Mouse (Mus musculus) thymus, postnatal 10 days (tissue): Measurements from ENCODE around the gene Tenm2.

ENCODE experiments used
- DNase-seq, 2 experiments: peaks; one replicate each; pipeline ENCODE4 v3.0.0; 2021; ENCODE audit warnings: low spot score in 2 of 2

The Tenm2 gene

DNA sequence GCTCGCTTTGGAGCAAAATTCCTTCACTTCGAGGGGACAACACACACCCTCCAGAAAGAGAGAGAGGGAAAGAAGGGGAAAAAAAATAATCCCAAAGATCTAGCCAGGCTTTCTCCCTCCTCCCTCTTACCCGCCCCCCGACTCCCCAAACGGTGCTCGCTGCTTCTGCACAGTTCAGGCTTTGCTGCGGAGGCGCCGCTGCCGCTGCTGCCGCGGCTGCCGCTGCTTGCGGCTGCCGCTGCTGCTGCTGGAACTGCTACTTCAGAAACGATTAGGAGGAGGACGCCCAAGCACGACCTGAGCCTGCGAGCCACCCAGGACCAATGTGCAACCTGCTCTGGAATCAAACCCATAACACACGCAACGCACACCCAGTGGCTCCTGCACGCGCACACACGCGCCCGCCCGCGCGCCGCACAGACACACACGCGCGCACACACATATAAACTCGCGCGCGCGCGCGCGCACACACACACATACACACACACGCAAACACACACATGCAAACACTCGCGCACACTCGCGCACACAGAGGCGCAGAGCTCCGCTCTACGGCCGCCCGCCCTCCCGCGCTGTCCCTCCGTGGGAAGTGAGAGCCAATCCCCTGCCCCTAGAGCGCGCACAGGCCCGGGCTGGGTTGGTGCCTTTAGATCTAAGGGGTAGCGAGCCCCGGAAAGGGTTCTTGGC, at the start of gene Tenm2:
Tenm2 (minus strand) TSS at position 51 of the 687 bp plus-strand sequence.
- DNase-seq, result no peak

- no peak for DNase-seq
Measured at GRCm38 (mm10) chr11:37285186-37285585, 49.4 kb upstream of the Tenm2 start.

GRCm38 (mm10) chr11:37248796-37249195, 13.0 kb upstream of the Tenm2 start:
- DNase-seq, result no peak

DNA sequence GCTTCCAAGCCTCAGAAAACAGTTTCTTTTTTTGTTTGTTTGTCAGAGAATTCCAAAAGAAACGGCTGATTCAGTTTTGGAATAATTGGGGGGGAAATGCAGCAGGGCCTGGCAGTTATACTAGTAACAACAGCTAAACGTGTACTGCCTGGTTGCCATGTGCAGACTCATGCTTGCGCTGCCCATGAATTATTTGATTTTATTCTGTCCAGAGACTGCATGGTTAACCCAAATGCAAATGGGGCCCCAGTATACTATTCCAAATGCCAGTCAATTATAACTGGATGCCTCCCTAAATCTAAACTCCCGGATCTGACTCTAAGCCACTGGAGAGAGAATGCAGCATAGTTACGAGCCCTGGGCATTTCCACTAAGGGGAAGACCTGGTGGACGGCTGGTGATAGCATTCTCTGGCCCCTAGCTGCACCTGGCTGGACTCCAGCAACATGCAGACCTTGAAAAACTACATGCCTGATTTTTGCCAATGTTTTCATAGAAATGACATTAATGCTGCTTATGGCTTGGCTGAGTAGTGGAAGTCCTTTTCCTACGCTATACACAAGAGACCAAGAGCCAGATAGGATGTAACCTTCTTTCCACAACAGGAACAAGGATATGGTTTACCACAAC, 1.4 kb upstream of the Tenm2 start:
- no peak for DNase-seq

GRCm38 (mm10) chr11:37236601-37237083, 878 bp upstream of the Tenm2 start:
- no peak for DNase-seq

DNA sequence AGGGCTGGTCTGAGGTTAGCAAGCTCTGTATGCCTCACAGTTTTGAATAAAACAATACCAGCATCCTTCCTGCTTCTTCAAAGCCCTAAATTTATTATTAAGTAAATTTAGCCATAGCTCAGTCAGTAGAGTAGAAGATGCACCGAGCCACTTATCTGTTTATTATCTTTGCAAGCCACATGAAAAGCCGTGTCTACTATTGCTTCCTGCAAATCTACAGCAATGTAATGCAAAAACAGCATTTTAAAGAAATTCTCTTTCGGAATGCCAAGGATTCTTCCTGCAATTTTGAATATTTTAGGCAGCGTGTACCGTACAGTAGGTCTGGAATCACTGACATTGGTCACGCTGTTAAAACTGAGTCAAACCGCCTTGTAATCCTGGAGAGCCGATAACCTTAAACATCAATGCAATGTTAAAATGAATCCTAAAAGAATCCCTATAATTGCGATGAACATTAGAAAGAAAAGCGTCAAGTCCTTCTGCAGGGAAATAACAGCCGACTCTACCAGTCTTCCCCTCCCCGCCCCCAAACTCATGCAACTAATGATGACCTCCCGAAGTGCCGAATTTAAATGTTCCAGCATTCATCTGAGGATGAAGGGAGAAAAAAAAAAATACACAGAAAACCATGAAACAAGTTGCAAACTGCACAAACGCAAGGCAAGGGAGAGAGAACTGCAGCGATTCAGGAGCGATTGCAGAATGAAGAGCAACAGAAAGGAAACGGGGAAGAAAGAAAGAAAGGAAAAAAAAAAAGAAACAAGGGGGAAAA, 556 bp downstream of the Tenm2 start:
- DNase-seq, result no peak

GRCm38 (mm10) chr11:37227404-37227803, 8.4 kb downstream of the Tenm2 start:
- DNase-seq, result no peak

GRCm38 (mm10) chr11:37226943-37227342, 8.8 kb downstream of the Tenm2 start:
- no peak for DNase-seq

- no peak for DNase-seq
Measured at GRCm38 (mm10) chr11:37222737-37223136, 13.0 kb downstream of the Tenm2 start.

- no peak for DNase-seq
Measured at GRCm38 (mm10) chr11:37222056-37222455, 13.7 kb downstream of the Tenm2 start.

- no peak for DNase-seq
Measured at GRCm38 (mm10) chr11:37220921-37221320, 14.8 kb downstream of the Tenm2 start.

DNA sequence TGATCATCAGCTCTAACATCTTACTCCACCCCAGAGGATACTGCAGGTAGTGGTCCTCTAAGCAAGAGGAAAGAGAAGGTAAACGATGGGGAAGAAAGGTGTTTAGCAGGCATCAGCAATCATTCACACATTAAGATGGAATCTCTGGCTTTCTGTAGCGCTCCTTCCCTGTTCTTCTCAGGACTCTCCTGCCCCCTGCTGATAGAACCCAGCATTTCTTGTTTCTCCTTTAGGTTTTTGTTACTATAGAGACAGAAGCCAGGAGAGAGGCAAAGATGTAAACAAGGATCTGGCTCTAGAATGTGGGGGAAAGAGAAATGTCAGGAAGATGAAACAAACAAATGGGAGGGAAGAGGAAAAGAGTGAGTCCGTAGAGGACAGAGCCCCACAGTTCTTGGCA, 49.6 kb downstream of the Tenm2 start:
- no peak for DNase-seq

- DNase-seq, result no peak
Measured at GRCm38 (mm10) chr11:37177426-37177825, 58.3 kb downstream of the Tenm2 start.

DNA sequence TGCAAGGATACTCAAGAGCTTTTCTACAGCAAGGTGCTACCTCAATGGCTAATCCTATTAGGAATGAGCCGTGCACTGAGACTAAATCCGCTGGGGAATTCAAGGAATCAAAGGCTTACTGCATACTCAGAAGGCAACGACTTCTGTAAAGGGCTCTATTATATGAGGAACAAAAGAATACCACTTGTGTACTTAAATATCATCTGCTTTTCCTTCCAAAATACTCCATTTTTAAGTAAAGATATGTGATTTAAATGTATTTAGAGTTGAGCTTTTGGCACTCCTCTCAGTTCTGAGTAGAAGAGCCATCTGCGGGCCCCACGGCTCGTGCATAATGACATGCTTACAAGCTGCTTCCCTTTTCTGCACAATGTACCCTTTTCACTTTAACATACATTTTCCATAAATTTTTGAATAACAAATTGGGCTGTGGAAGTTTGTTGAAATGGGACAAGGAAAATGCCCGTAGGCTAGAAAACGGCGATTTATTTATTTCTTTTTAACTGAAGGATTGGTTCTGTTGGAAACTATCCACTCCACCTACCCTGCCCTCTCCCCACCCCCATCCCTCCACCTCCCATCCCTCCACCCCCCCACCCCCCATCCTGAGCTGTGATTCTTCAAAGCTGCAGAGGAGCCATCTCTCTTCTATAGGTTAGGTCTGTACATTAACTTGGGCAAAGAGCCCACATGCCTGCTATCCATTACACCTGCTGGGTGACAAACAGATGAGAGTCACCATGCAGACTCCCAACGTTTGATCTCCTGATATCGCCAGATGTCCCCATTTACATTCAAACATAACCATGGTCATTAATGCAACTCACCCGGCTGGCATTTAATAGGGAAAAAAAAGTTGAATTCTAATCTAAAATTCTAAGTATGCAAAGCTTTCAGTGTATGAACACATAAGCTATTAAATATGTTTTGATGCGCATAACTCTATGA, 81.6 kb downstream of the Tenm2 start:
- no peak for DNase-seq

DNA sequence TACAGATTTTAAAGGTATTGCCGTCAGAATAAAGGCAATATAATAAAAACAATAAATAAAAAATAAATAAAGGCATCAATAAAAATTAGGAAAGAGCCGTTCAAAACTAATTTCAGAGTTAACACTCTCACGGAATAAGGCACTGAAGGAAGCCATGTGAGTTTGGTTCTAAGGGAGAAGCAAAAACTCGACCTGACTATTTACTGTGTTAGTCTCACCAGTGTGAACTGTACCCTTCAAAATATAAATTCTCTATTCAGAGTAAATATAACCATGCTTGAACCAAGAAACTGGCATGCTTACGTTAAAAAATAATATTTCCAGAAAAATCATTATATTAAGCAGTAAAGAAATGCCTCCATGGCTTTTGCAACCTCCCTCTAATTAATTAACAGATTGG, 82.4 kb downstream of the Tenm2 start:
- no peak for DNase-seq

- no peak for DNase-seq
Measured at GRCm38 (mm10) chr11:37150011-37150410, 85.8 kb downstream of the Tenm2 start.

DNA sequence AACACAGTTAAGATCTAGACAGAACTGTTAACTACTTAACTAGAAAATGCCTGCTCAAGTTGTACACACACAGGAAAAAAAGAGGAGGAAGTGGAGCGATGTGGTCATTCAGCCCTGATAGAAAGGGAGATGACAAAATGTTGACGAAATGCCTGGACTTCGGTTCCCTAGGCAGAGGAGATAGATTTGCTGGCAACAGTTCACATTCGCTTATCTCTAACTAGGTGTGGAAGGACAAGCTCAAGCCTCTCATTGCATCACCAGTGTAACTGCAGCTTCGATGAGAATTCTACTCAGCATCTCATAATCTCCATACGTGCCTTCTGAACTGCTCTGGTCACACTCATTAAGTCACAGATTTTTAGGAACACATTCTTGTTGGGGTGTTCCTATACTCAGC, 91.8 kb downstream of the Tenm2 start:
- DNase-seq, result no peak

DNA sequence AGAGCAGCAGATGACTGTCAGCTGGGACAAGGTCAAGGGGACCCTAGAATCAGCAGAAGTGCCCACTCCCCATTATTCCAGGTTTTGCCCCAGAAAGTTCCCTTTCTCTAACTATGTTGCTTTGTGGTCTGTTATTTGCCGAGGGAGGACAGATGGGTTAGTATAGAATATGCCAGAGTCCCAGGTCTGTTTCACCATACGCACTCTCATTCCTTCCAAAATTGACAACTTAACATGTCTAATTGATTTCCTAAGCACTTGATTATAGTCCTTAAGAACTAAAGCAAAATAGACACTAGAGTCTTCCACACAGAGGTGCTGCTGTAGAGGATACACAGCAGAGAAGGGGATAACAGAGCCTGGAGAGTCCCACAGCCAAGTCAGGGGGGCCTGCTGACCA, 92.3 kb downstream of the Tenm2 start:
- DNase-seq, result no peak

DNA sequence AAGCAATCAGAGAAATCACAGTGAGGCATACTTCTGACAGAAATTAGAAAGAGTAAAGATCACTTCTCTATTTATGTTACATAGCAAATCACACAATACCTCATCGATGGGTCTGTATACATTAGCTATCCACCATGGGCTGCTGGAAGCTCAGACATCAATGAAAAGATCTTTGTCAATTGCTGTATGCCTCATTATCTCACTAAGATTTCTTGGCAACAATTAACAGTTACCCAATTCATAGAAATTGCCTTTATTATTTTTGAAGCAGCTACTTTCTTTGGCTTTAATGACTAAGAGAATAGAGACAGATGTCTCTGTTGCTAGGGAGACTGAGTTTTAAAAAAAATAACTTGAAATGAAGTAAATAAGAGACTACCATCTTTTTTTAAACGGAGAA, 106.9 kb downstream of the Tenm2 start:
- no peak for DNase-seq

- DNase-seq, result no peak
Measured at GRCm38 (mm10) chr11:37118058-37118457, 117.7 kb downstream of the Tenm2 start.

DNA sequence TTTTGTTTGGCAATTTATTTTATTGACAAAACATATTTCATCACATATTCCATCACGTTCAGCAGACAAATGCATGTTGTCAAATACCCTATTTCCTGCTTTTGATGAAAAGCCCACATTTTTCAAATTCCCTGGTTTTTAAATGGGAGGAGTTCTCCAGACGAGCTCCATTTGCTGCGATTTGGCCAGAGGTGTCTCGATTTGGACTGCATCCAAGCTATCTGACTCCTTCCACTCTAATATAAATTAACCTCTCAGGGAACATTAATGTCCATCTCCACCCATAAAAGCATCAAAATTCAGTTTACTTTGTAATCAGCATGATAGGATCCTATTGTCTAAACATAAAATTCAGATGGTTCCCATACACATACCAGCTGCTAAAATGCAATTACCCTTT, 120.6 kb downstream of the Tenm2 start:
- no peak for DNase-seq

DNA sequence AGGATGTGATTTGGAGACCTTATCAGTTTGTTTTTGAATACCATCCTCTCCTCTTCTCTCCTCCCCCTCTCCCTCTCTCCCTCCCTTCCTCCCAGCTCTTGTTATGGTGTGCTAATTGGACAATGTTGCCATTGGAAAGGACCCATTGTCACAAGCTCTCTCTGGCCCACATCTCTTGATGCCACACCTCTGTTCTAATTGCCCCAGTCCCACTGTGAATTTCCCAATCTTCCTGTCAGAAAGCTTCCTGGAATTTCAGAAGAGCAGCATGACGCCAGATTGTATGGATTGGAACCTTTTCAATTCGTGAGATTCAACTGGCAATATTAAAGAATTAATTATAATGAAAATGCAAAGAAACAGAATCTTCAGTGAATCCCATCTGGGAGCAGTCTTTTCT, 128.7 kb downstream of the Tenm2 start:
- DNase-seq, result no peak
